Mouse (Mus musculus) midbrain, embryonic 11.5 days (tissue): ENCODE results near the gene Nos1. TPM values are rescaled to one million over a fixed set of nuclear protein-coding genes. Genes with fewer than 3 reads are reported as not detected.

Source experiments
- ATAC-seq: fragments of 200-750 bp; cut with Nextera tagmentation; 2 replicates; pipeline ENCODE4 v1.8.0; 2017; ENCODE audit warnings: moderate TSS enrichment, moderate library complexity; ENCODE audit not compliant: low FRiP score
- DNase-seq: peaks from one replicate; pipeline ENCODE4 v3.0.0; 2015; ENCODE audit warnings: low spot score; ENCODE audit errors: missing footprints
- H3K27ac ChIP-seq: fragments of 300-500 bp; sonication (generic); 2 replicates; pipeline ENCODE4 v1.5.1; 2014; ENCODE audit warnings: low read depth, low read length
- H3K27me3 ChIP-seq: fragments of 300-500 bp; sonication (generic); 2 replicates; pipeline ENCODE4 v1.6.1; 2014; ENCODE audit warnings: mild to moderate bottlenecking, low read length, moderate library complexity, mixed read lengths; ENCODE audit not compliant: control insufficient read depth, insufficient read depth
- H3K36me3 ChIP-seq: fragments of 300-500 bp; sonication (generic); 2 replicates; pipeline ENCODE4 v1.6.1; 2014; ENCODE audit warnings: mild to moderate bottlenecking, low read length, moderate library complexity, mixed read lengths; ENCODE audit not compliant: control insufficient read depth, insufficient read depth
- H3K4me1 ChIP-seq: fragments of 300-500 bp; sonication (generic); 2 replicates; pipeline ENCODE4 v1.6.1; 2014; ENCODE audit warnings: low read length; ENCODE audit not compliant: control insufficient read depth, insufficient read depth
- H3K4me2 ChIP-seq: fragments of 300-500 bp; sonication (generic); 2 replicates; pipeline ENCODE4 v1.6.1; 2014; ENCODE audit warnings: mild to moderate bottlenecking, moderate library complexity
- H3K4me3 ChIP-seq: fragments of 300-500 bp; sonication (generic); 2 replicates; pipeline ENCODE4 v1.5.1; 2014; ENCODE audit warnings: low read depth, low read length
- H3K9ac ChIP-seq: fragments of 300-500 bp; sonication (generic); 2 replicates; pipeline ENCODE4 v1.6.1; 2014; ENCODE audit warnings: low read length
- H3K9me3 ChIP-seq: fragments of 300-500 bp; sonication (generic); 2 replicates; pipeline ENCODE4 v1.6.1; 2016; ENCODE audit warnings: low read length; ENCODE audit not compliant: control insufficient read depth
- WGBS: fragments of 180-500 bp; shearing (Covaris S2); extraction: QIAGEN DNeasy Blood & Tissue Kit; methylation state at CpG from one replicate; pipeline ENCODE4 v1.1.7; 2014; 5-methylcytosine and 5-hydroxymethylcytosine counted together
- polyA plus RNA-seq: library from polyadenylated mRNA; unstranded; fragments of >200 nt; fragmentation: Nextera tagmentation; extraction: Ambion mirVana; gene quantifications from 2 replicates; pipeline ENCODE4 v1.2.1, GENCODE M21; 2014

Gene Nos1
- polyA plus RNA-seq, 1 experiment from 2014 or later, result 0.22 TPM

- 85% methylated on average over 12 of the region's 12 CpGs for WGBS
- no peak overlapping the region for H3K4me3 ChIP-seq
- no peak overlapping the region for H3K9ac ChIP-seq
- H3K4me2 ChIP-seq, result no peak overlapping the region
- no peaks in the 10 kb centered on the region for H3K27me3 ChIP-seq
- no peaks in the 10 kb centered on the region for H3K4me1 ChIP-seq
- no peak for DNase-seq
- ATAC-seq, result no peak
- no peaks in the 10 kb centered on the region for H3K9me3 ChIP-seq
- H3K36me3 ChIP-seq, result no peaks in the 10 kb centered on the region
- H3K27ac ChIP-seq, result no peak overlapping the region
Measured at GRCm38 (mm10) chr5:117921786-117922528, 141.1 kb downstream of the Nos1 start.

GRCm38 (mm10) chr5:117923688-117924087, 142.9 kb downstream of the Nos1 start:
- Histone ChIP-seq H3K27ac (no peak overlapping the region), H3K4me3 (no peak overlapping the region), H3K9ac (no peak overlapping the region), H3K4me1 (no peaks in the 10 kb centered on the region), H3K36me3 (no peaks in the 10 kb centered on the region), H3K4me2 (no peak overlapping the region), H3K9me3 (peaks cover 2% of the 10 kb centered on the region; the same call in 1 of the 2 replicates), H3K27me3 (no peaks in the 10 kb centered on the region)
- ATAC-seq, result no peak
- 33% methylated on average over 6 of the region's 6 CpGs for WGBS
- DNase-seq, result no peak

DNA sequence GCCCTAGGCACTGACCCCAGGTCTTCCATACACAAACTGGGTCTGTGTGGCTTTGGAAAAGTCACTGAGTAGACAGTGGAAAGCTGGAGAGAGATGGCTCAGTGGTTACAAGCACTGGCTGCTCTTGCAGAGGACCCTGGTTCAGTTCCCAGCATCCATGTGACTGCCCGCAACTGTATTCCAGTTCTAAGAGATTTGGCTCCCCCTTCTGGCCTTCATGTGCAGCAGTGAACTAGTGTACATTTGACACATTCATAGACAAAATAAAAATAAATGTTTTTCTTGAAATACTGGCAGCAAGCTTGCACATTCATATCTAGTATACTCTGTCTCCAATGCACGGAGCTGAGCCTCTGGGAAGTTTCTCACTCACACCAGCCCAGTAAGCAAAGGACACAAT, 147.7 kb downstream of the Nos1 start:
- DNase-seq, result no peak
- Histone ChIP-seq H3K4me3 (no peak overlapping the region), H3K4me2 (no peak overlapping the region), H3K4me1 (no peaks in the 10 kb centered on the region), H3K9ac (no peak overlapping the region), H3K27ac (no peak overlapping the region), H3K36me3 (no peaks in the 10 kb centered on the region), H3K9me3 (peaks cover 2% of the 10 kb centered on the region; the same call in 1 of the 2 replicates), H3K27me3 (no peaks in the 10 kb centered on the region)
- ATAC-seq, result no peak
- WGBS, result 95% methylated on average over 2 of the region's 2 CpGs

DNA sequence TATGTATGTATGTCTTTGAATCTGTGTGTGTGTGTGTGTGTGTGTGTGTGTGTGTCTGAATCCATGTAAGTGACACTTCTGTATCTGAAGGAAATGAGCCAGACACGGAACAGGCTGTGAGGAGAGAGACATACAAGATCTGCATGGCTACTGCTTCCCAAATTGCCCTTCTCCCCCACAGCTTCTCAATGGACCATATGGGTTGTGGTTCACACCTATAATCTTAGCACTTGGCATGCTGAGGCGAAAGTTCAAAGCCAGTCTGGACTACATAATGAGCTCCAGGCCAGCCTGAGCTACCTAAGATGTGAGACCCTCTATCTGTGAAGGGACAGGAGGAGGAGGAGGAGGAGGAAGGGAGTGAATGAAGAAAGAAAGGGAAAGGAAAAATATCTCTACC, 151.4 kb downstream of the Nos1 start:
- no peak overlapping the region for H3K9ac ChIP-seq
- H3K4me2 ChIP-seq, result no peak overlapping the region
- H3K4me1 ChIP-seq, result no peaks in the 10 kb centered on the region
- H3K36me3 ChIP-seq, result no peaks in the 10 kb centered on the region
- no peaks in the 10 kb centered on the region; the same call in 1 of the 2 replicates for H3K27me3 ChIP-seq
- WGBS, result 79% methylated on average over 2 of the region's 2 CpGs
- ATAC-seq (no peak), DNase-seq (no peak)
- no peak overlapping the region for H3K27ac ChIP-seq
- H3K4me3 ChIP-seq, result no peak overlapping the region
- peaks cover 2% of the 10 kb centered on the region; the same call in 1 of the 2 replicates for H3K9me3 ChIP-seq

DNA sequence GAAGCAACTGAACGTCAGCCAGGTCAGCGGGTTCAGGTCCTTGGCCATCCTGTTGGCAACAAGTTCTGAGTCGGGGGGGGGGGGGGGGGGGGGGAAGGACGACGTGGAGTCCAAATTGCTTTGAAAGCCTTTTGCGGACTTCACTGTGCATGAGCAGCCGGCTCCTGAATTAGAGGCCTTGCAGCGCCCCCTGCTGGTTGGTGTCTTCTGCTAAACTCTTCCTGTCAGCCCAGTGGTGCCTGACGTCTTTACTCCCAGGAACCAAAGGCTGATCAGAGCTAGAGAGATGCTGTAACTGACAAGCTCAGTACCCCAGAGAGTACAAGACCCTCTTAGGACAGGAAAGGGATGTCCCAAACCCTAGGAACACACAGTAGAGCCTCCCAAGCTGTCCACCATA, 152.0 kb downstream of the Nos1 start:
- Histone ChIP-seq H3K27ac (no peak overlapping the region), H3K4me3 (no peak overlapping the region), H3K36me3 (no peaks in the 10 kb centered on the region), H3K9ac (no peak overlapping the region), H3K27me3 (no peaks in the 10 kb centered on the region; the same call in 1 of the 2 replicates), H3K4me2 (no peak overlapping the region), H3K9me3 (peaks cover 2% of the 10 kb centered on the region; the same call in 1 of the 2 replicates), H3K4me1 (no peaks in the 10 kb centered on the region)
- WGBS, result 1% methylated on average over 8 of the region's 9 CpGs
- ATAC-seq, result no peak
- DNase-seq, result peak; percentile 97

- H3K27ac ChIP-seq, result no peak overlapping the region
- H3K9me3 ChIP-seq, result no peaks in the 10 kb centered on the region
- no peak overlapping the region for H3K4me3 ChIP-seq
- no peaks in the 10 kb centered on the region for H3K36me3 ChIP-seq
- H3K9ac ChIP-seq, result no peak overlapping the region
- 75% methylated on average over 16 of the region's 16 CpGs for WGBS
- no peaks in the 10 kb centered on the region for H3K4me1 ChIP-seq
- H3K4me2 ChIP-seq, result no peak overlapping the region
- no peak for ATAC-seq
- H3K27me3 ChIP-seq, result no peaks in the 10 kb centered on the region; the same call in 1 of the 2 replicates
- DNase-seq, result no peak
Measured at GRCm38 (mm10) chr5:117936346-117936745, 155.5 kb downstream of the Nos1 start.

DNA sequence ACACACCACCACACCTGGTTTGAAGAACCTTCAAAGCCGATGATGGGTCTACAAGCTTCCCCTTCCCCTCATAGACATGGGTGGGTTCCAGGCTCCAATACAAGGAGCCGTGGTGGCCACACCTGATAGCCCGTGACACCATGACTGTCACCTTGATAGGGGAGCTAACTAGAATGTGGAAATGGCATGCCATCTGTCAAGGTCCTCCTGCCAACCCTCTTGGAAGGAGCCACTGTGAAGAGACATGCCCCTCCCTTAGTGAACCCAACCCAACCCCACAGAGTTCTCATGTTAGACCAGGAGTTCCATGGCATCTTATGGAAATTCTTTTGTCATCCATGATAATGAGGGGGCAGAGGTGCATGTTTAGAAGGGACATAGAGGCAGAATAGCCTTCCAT, 156.4 kb downstream of the Nos1 start:
- H3K9ac ChIP-seq, result no peak overlapping the region
- H3K4me2 ChIP-seq, result no peak overlapping the region
- H3K9me3 ChIP-seq, result no peaks in the 10 kb centered on the region
- WGBS, result 87% methylated on average over 3 of the region's 3 CpGs
- ATAC-seq (no peak), DNase-seq (no peak)
- no peaks in the 10 kb centered on the region for H3K36me3 ChIP-seq
- H3K27ac ChIP-seq, result no peak overlapping the region
- no peak overlapping the region for H3K4me3 ChIP-seq
- H3K27me3 ChIP-seq, result no peaks in the 10 kb centered on the region; the same call in 1 of the 2 replicates
- no peaks in the 10 kb centered on the region for H3K4me1 ChIP-seq

DNA sequence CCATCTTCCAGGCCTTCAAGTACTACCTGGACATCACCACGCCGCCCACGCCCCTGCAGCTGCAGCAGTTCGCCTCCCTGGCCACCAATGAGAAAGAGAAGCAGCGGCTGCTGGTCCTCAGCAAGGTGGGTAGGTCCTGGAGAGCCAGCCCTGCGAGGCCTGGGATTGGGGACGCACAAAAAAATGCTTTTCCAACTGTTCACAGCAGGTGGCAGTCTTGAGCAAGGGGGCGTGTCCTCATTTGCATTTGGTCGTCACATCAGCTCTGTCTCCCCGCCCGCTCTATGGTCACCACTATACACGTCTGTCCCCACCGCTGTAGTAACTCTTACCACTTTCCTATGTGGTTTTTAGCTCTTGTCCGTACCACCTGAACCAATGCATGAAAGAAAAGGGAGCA, 157.3 kb downstream of the Nos1 start:
- H3K9ac ChIP-seq, result no peak overlapping the region
- H3K27ac ChIP-seq, result no peak overlapping the region
- no peaks in the 10 kb centered on the region for H3K9me3 ChIP-seq
- H3K4me2 ChIP-seq, result peak overlapping the region; percentile 35; the same call in 1 of the 2 replicates
- DNase-seq, result peak; percentile 98
- H3K4me3 ChIP-seq, result no peak overlapping the region
- no peaks in the 10 kb centered on the region for H3K36me3 ChIP-seq
- 19% methylated on average over 14 of the region's 14 CpGs for WGBS
- ATAC-seq, result peak; percentile 46; the same call in 1 of the 2 replicates
- no peaks in the 10 kb centered on the region for H3K4me1 ChIP-seq
- H3K27me3 ChIP-seq, result no peaks in the 10 kb centered on the region; the same call in 1 of the 2 replicates

DNA sequence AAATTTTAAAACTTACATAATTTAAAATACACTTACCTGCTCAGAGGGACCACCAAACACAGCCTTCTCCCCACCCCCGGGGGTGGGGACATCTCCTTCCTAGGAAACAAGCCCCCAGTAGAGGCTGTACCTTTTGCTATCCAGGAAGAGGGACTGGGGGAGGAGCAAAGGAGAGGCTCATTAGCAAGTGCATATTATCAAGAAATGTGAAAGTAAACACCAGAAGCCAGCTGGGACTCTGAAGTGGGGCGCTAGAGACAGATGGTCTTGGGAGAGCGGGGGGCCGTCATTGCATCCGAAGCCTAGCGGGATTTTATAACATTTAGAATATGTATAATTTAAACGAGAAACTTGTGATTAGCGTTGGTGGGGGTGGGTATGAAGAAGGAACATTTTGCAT, 158.6 kb downstream of the Nos1 start:
- WGBS, result 87% methylated on average over 8 of the region's 8 CpGs
- ATAC-seq (no peak), DNase-seq (no peak)
- no peak overlapping the region for H3K9ac ChIP-seq
- no peak overlapping the region for H3K27ac ChIP-seq
- no peak overlapping the region for H3K4me2 ChIP-seq
- H3K9me3 ChIP-seq, result no peaks in the 10 kb centered on the region
- no peaks in the 10 kb centered on the region for H3K4me1 ChIP-seq
- no peak overlapping the region for H3K4me3 ChIP-seq
- H3K36me3 ChIP-seq, result no peaks in the 10 kb centered on the region
- no peaks in the 10 kb centered on the region; the same call in 1 of the 2 replicates for H3K27me3 ChIP-seq
